Mouse (Mus musculus): ENCODE results near the gene Spag9.

The Spag9 gene

GRCm38 (mm10) chr11:93995720-93996305, at the start of gene Spag9:
Spag9 (plus strand) TSS chr11:93996091.
- peak; percentile 83 to 90 for DNase-seq (ENCODE audit: low spot score in 2 of 2)

- DNase-seq (ENCODE audit: low spot score in 2 of 2): no peak
Measured at GRCm38 (mm10) chr11:93948887-93949567, 46.9 kb upstream of the Spag9 start.

- DNase-seq (ENCODE audit: low spot score in 2 of 2): no peak
Measured at GRCm38 (mm10) chr11:93950045-93950444, 45.8 kb upstream of the Spag9 start.

GRCm38 (mm10) chr11:93952376-93952775, 43.5 kb upstream of the Spag9 start:
- no peak for DNase-seq (ENCODE audit: low spot score in 2 of 2)

GRCm38 (mm10) chr11:93954738-93955255, 41.1 kb upstream of the Spag9 start:
- no peak for DNase-seq (ENCODE audit: low spot score in 2 of 2)

GRCm38 (mm10) chr11:93955256-93956150, 40.4 kb upstream of the Spag9 start:
- peak; percentile 85 for DNase-seq (ENCODE audit: low spot score in 2 of 2)

GRCm38 (mm10) chr11:93956159-93956558, 39.7 kb upstream of the Spag9 start, which contains the start of gene Nme2:
Nme2 (minus strand) TSS chr11:93956259.
- no peak for DNase-seq (ENCODE audit: low spot score in 2 of 2)

GRCm38 (mm10) chr11:93957031-93957555, 38.8 kb upstream of the Spag9 start:
- no peak for DNase-seq (ENCODE audit: low spot score in 2 of 2)

- no peak for DNase-seq (ENCODE audit: low spot score in 2 of 2)
Measured at GRCm38 (mm10) chr11:93957746-93958145, 38.1 kb upstream of the Spag9 start.

- no peak for DNase-seq (ENCODE audit: low spot score in 2 of 2)
Measured at GRCm38 (mm10) chr11:93961482-93961881, 34.4 kb upstream of the Spag9 start.

GRCm38 (mm10) chr11:93963013-93963412, 32.9 kb upstream of the Spag9 start:
- DNase-seq (ENCODE audit: low spot score in 2 of 2): peak in 1 of 2 experiments; percentile 34

GRCm38 (mm10) chr11:93965391-93965790, 30.5 kb upstream of the Spag9 start:
- peak in 1 of 2 experiments; percentile 35 for DNase-seq (ENCODE audit: low spot score in 2 of 2)

GRCm38 (mm10) chr11:93967381-93967780, 28.5 kb upstream of the Spag9 start:
- DNase-seq (ENCODE audit: low spot score in 2 of 2): no peak

GRCm38 (mm10) chr11:93968005-93968847, 27.7 kb upstream of the Spag9 start, which contains the start of the genes Gm20390 and Nme1:
Gm20390 (minus strand) TSS chr11:93968293.
Nme1 (minus strand) TSS chr11:93968521.
- DNase-seq (ENCODE audit: low spot score in 2 of 2): peak; percentile 99 to 100

- DNase-seq (ENCODE audit: low spot score in 2 of 2): no peak
Measured at GRCm38 (mm10) chr11:93968848-93969128, 27.1 kb upstream of the Spag9 start.

GRCm38 (mm10) chr11:93969171-93969570, 26.7 kb upstream of the Spag9 start:
- no peak for DNase-seq (ENCODE audit: low spot score in 2 of 2)

- DNase-seq (ENCODE audit: low spot score in 2 of 2): no peak
Measured at GRCm38 (mm10) chr11:93969799-93970198, 26.1 kb upstream of the Spag9 start.

- no peak for DNase-seq (ENCODE audit: low spot score in 2 of 2)
Measured at GRCm38 (mm10) chr11:93972951-93973350, 22.9 kb upstream of the Spag9 start.

GRCm38 (mm10) chr11:93979502-93980049, 16.3 kb upstream of the Spag9 start:
- no peak for DNase-seq (ENCODE audit: low spot score in 2 of 2)

- DNase-seq (ENCODE audit: low spot score in 2 of 2): no peak
Measured at GRCm38 (mm10) chr11:93984619-93985018, 11.3 kb upstream of the Spag9 start.

- DNase-seq (ENCODE audit: low spot score in 2 of 2): no peak
Measured at GRCm38 (mm10) chr11:93985265-93985664, 10.6 kb upstream of the Spag9 start.

Data from right cerebral cortex, adult 2 months (tissue).